Mouse (Mus musculus) gastrocnemius, postnatal 10 days (tissue): ENCODE measurements around the gene Kif1bp. TPM values are rescaled to one million over a fixed set of nuclear protein-coding genes. Genes with fewer than 3 reads are reported as not detected.

ENCODE experiments used
- DNase-seq: peaks from one replicate; pipeline ENCODE4 v3.0.0; 2021; ENCODE audit warnings: mixed read lengths
- total RNA-seq, 2 experiments: library from RNA; stranded (reverse); gene quantifications; 2 replicates each; pipeline ENCODE4 v1.2.3; 2021

Gene Kif1bp
- total RNA-seq, 2 experiments from 2014 or later, result 20.9 to 23.5 TPM

GRCm38 (mm10) chr10:62556558-62556901, 21.7 kb downstream of the Kif1bp start:
- no peak for DNase-seq

- no peak for DNase-seq
These were observed 22.3 kb downstream of the Kif1bp start for GRCm38 (mm10) chr10:62555705-62556557.

GRCm38 (mm10) chr10:62553611-62554091, 24.6 kb downstream of the Kif1bp start:
- DNase-seq, result no peak

GRCm38 (mm10) chr10:62550787-62551300, 27.4 kb downstream of the Kif1bp start:
- no peak for DNase-seq

GRCm38 (mm10) chr10:62549523-62550166, 28.6 kb downstream of the Kif1bp start:
- peak; percentile 77 for DNase-seq

- DNase-seq, result peak; percentile 32
These were observed 31.8 kb downstream of the Kif1bp start for GRCm38 (mm10) chr10:62546441-62546840.

- DNase-seq, result no peak
These were observed 32.5 kb downstream of the Kif1bp start for GRCm38 (mm10) chr10:62545759-62546158.

- no peak for DNase-seq
These were observed 33.9 kb downstream of the Kif1bp start for GRCm38 (mm10) chr10:62544316-62544715.

GRCm38 (mm10) chr10:62543399-62543808, 34.9 kb downstream of the Kif1bp start:
- DNase-seq, result no peak

- DNase-seq, result no peak
These were observed 35.3 kb downstream of the Kif1bp start for GRCm38 (mm10) chr10:62542928-62543327.

- no peak for DNase-seq
These were observed 35.8 kb downstream of the Kif1bp start for GRCm38 (mm10) chr10:62542507-62542906.

GRCm38 (mm10) chr10:62541499-62541898, 36.8 kb downstream of the Kif1bp start:
- no peak for DNase-seq

- DNase-seq, result no peak
These were observed 37.5 kb downstream of the Kif1bp start for GRCm38 (mm10) chr10:62540800-62541199.

GRCm38 (mm10) chr10:62534509-62534908, 43.7 kb downstream of the Kif1bp start:
- DNase-seq, result no peak

GRCm38 (mm10) chr10:62532832-62533231, 45.4 kb downstream of the Kif1bp start:
- DNase-seq, result peak; percentile 26

GRCm38 (mm10) chr10:62530183-62530582, 48.1 kb downstream of the Kif1bp start:
- DNase-seq, result peak; percentile 34

GRCm38 (mm10) chr10:62527351-62527750, 50.9 kb downstream of the Kif1bp start, which contains the start of gene Srgn:
Gene Srgn, minus strand, starts transcription at chr10:62527451.
- DNase-seq, result no peak

- DNase-seq, result no peak
These were observed 55.8 kb downstream of the Kif1bp start for GRCm38 (mm10) chr10:62522346-62522950.

GRCm38 (mm10) chr10:62521763-62522162, 56.5 kb downstream of the Kif1bp start:
- no peak for DNase-seq

GRCm38 (mm10) chr10:62520911-62521310, 57.3 kb downstream of the Kif1bp start:
- DNase-seq, result no peak

- DNase-seq, result no peak
These were observed 60.7 kb downstream of the Kif1bp start for GRCm38 (mm10) chr10:62517511-62517910.

GRCm38 (mm10) chr10:62512855-62513254, 65.4 kb downstream of the Kif1bp start:
- DNase-seq, result no peak

GRCm38 (mm10) chr10:62511528-62511927, 66.7 kb downstream of the Kif1bp start:
- no peak for DNase-seq
